Comparison of ENCODE assay signal across 8 mouse cellular contexts in genomic region chr2:30240267-30240666, GRCm38 (mm10). TPM values are rescaled to one million over a fixed set of nuclear protein-coding genes. Genes with fewer than 3 reads are reported as not detected.
DNase-seq lines count a peak whose midpoint lies in the region; ATAC-seq and TF ChIP-seq lines count a peak whose summit lies in the region.

TSS of gene Gm28035 (plus strand) at chr2:30240567.

- WGBS in cerebellum, adult 2 months = 87% methylated on average over 2 of the region's 2 CpGs
- WGBS in liver, adult 2 months = 55% methylated on average over 2 of the region's 2 CpGs
- WGBS in intestine, embryonic 15.5 days = 73% methylated on average over 2 of the region's 2 CpGs
- 86% methylated on average over 2 of the region's 2 CpGs for WGBS in midbrain, postnatal 0 days

- no peak for DNase-seq in cerebellum, adult 2 months
- DNase-seq in cerebellum, adult 8-10 months = no peak
- DNase-seq in liver, adult 2 months (ENCODE audit: extremely low read depth, low read depth, low spot score) = no peak
- DNase-seq in liver = no peak
- DNase-seq in midbrain, postnatal 0 days (ENCODE audit: low spot score) = no peak
- no peak for DNase-seq in gastrocnemius, postnatal 4 days (ENCODE audit: low spot score in 2 of 2)
- DNase-seq in adrenal gland, postnatal 25 days = no peak

- no peak for ATAC-seq in intestine, embryonic 15.5 days
- no peak for ATAC-seq in midbrain, postnatal 0 days (ENCODE audit: low FRiP score)

- H3K27ac ChIP-seq in cerebellum, adult 2 months (ENCODE audit: insufficient read depth, low read length) = peak within 1 kb of the TSS; percentile 55; the same call in 1 of the 2 replicates
- H3K27ac ChIP-seq in liver, adult 2 months (replicated peaks; ENCODE audit: insufficient read depth, low read depth, low read length) = peak within 1 kb of the TSS; percentile 56
- H3K27ac ChIP-seq in intestine, embryonic 15.5 days = peak within 1 kb of the TSS; percentile 48
- no peak within 1 kb of the TSS for H3K27ac ChIP-seq in midbrain, postnatal 0 days (ENCODE audit: low read depth, low read length)

- no peaks in the 10 kb centered on the region for H3K27me3 ChIP-seq in cerebellum, adult 2 months (ENCODE audit: control insufficient read depth, insufficient read depth, low read length)
- no peaks in the 10 kb centered on the region for H3K27me3 ChIP-seq in liver, adult 2 months (ENCODE audit: control insufficient read depth, insufficient read depth, low read length)
- no peaks in the 10 kb centered on the region for H3K27me3 ChIP-seq in intestine, embryonic 15.5 days (replicated peaks)
- no peaks in the 10 kb centered on the region for H3K27me3 ChIP-seq in midbrain, postnatal 0 days (ENCODE audit: insufficient read depth, low read length)

- H3K9me3 ChIP-seq in intestine, embryonic 15.5 days = no peaks in the 10 kb centered on the region
- H3K9me3 ChIP-seq in midbrain, postnatal 0 days (ENCODE audit: low read length) = no peaks in the 10 kb centered on the region

- H3K9ac ChIP-seq in liver, adult 2 months (ENCODE audit: low read depth, low read length) = peak within 1 kb of the TSS; percentile 42
- 0 out of 2 replicates have a peak within 1 kb of the TSS, but pooled peaks have one; percentile 89 for H3K9ac ChIP-seq in intestine, embryonic 15.5 days
- 0 out of 2 replicates have a peak within 1 kb of the TSS, but pooled peaks have one; percentile 86 for H3K9ac ChIP-seq in midbrain, postnatal 0 days (replicated peaks; ENCODE audit: low read length, poor library complexity, severe bottlenecking)

- peaks cover 45% of the 10 kb centered on the region for H3K79me2 ChIP-seq in liver, adult 2 months (ENCODE audit: control insufficient read depth, insufficient read depth, low read length)

- H3K4me2 ChIP-seq in intestine, embryonic 15.5 days (replicated peaks) = peak within 1 kb of the TSS; percentile 79
- no peak within 1 kb of the TSS for H3K4me2 ChIP-seq in midbrain, postnatal 0 days (ENCODE audit: low read depth, low read length, poor library complexity, severe bottlenecking)

- H3K4me3 ChIP-seq in cerebellum, adult 2 months (replicated peaks; ENCODE audit: insufficient read depth, low read depth, low read length) = peak within 1 kb of the TSS; percentile 32
- H3K4me3 ChIP-seq in liver, adult 2 months (ENCODE audit: insufficient read depth, low read depth, low read length) = no peak within 1 kb of the TSS
- no peak within 1 kb of the TSS for H3K4me3 ChIP-seq in intestine, embryonic 15.5 days (replicated peaks)
- H3K4me3 ChIP-seq in midbrain, postnatal 0 days (ENCODE audit: low read depth, low read length) = no peak within 1 kb of the TSS

- peaks cover 6% of the 10 kb centered on the region; the same call in 1 of the 2 replicates for H3K36me3 ChIP-seq in liver, adult 2 months (ENCODE audit: control insufficient read depth, insufficient read depth, low read length)
- H3K36me3 ChIP-seq in intestine, embryonic 15.5 days = peaks cover 12% of the 10 kb centered on the region
- peaks cover 20% of the 10 kb centered on the region for H3K36me3 ChIP-seq in midbrain, postnatal 0 days (ENCODE audit: insufficient read depth, low read length)

- H3K4me1 ChIP-seq in cerebellum, adult 2 months (ENCODE audit: control insufficient read depth, insufficient read depth, low read length) = peaks cover 50% of the 10 kb centered on the region
- H3K4me1 ChIP-seq in liver, adult 2 months (ENCODE audit: control insufficient read depth, insufficient read depth, low read length) = peaks cover 38% of the 10 kb centered on the region
- peaks cover 31% of the 10 kb centered on the region for H3K4me1 ChIP-seq in intestine, embryonic 15.5 days (replicated peaks)
- peaks cover 10% of the 10 kb centered on the region for H3K4me1 ChIP-seq in midbrain, postnatal 0 days (ENCODE audit: insufficient read depth, low read length)

- no peak for TF ChIP-seq POLR2A in cerebellum, adult 2 months (IDR thresholded peaks at IDR 0.05; ENCODE audit: borderline replicate concordance, insufficient read depth, low read length)
- no peak for TF ChIP-seq POLR2A in liver, adult 2 months (IDR thresholded peaks at IDR 0.05; ENCODE audit: extremely low read depth, insufficient read depth, low read length)

- no peak for TF ChIP-seq CTCF in cerebellum, adult 2 months (IDR thresholded peaks at IDR 0.05; ENCODE audit: borderline replicate concordance, insufficient read depth, low read depth, low read length)
- no peak for TF ChIP-seq CTCF in liver, adult 2 months (IDR thresholded peaks at IDR 0.05; ENCODE audit: low read depth, low read length)
- TF ChIP-seq CTCF in midbrain, postnatal 0 days (IDR thresholded peaks at IDR 0.05) = no peak

RNA-seq across cellular contexts. Expression of gene Gm28035, which starts in this region (rescaled TPM):
- 8.5 and 8.6 TPM in 2 replicates for polyA plus RNA-seq in cerebellum, adult 2 months (2012; rRNA removed)
- 4.2 and 5.1 TPM in 2 replicates for total RNA-seq in liver, adult 2 months (2014; rRNA removed)
- 5.9 and 8.6 TPM in 2 replicates for polyA plus RNA-seq in liver, adult 2 months (2012; rRNA removed)
- 0.21 and 0.29 TPM in 2 replicates for polyA plus RNA-seq in intestine, embryonic 15.5 days (2015; fragmentation: Nextera tagmentation; extraction: Ambion mirVana)
- total RNA-seq in midbrain, postnatal 0 days (2014; rRNA removed) = 3.4 and 6.0 TPM in 2 replicates
- 0.09 and 0.11 TPM in 2 replicates for polyA plus RNA-seq in midbrain, postnatal 0 days (2015; fragmentation: Nextera tagmentation; extraction: Ambion mirVana)
- 1 to 10 TPM; 1.0 to 1.3 TPM for total RNA-seq in gastrocnemius, postnatal 4 days (2021)
- total RNA-seq in adrenal gland, postnatal 25 days (2021) = 1.5 and 2.9 TPM in 2 replicates
